Mouse (Mus musculus) layer of hippocampus, postnatal 36 days (tissue): Measurements from ENCODE around the gene Kbtbd12. TPM values are rescaled to one million over a fixed set of nuclear protein-coding genes. Genes with fewer than 3 reads are reported as not detected.
A peak's percentile ranks its signal among the peaks of the same experiment; 100 is the strongest.

Experiments used
- DNase-seq, 2 experiments: peaks; one replicate each; pipeline ENCODE4 v3.0.0; 2022
- total RNA-seq, 2 experiments: library from RNA; stranded (reverse); gene quantifications; 2 replicates each; pipeline ENCODE4 v1.2.3; 2021

Gene Kbtbd12
- total RNA-seq: under 1 TPM; 0.30 to 0.33 TPM

- DNase-seq: no peak
Measured at GRCm38 (mm10) chr6:88637611-88638301, at the start of gene Kbtbd12. Kbtbd12 (minus strand) TSS chr6:88637950.

GRCm38 (mm10) chr6:88683380-88684053 lies 45.8 kb upstream of the Kbtbd12 start:
- DNase-seq: no peak

- no peak for DNase-seq
Measured at GRCm38 (mm10) chr6:88681026-88681425, 43.3 kb upstream of the Kbtbd12 start.

- DNase-seq: no peak
Measured at GRCm38 (mm10) chr6:88677738-88678137, 40.0 kb upstream of the Kbtbd12 start.

- DNase-seq: no peak
Measured at GRCm38 (mm10) chr6:88676753-88677736, 39.3 kb upstream of the Kbtbd12 start.

- DNase-seq: no peak
Measured at GRCm38 (mm10) chr6:88675815-88676214, 38.1 kb upstream of the Kbtbd12 start.

GRCm38 (mm10) chr6:88662284-88662683 lies 24.5 kb upstream of the Kbtbd12 start:
- DNase-seq: no peak

GRCm38 (mm10) chr6:88661696-88662095 lies 23.9 kb upstream of the Kbtbd12 start:
- no peak for DNase-seq

GRCm38 (mm10) chr6:88647564-88648295 lies 10.0 kb upstream of the Kbtbd12 start:
- peak in 1 of 2 experiments; percentile 14 for DNase-seq

- no peak for DNase-seq
Measured at GRCm38 (mm10) chr6:88644786-88645185, 7.0 kb upstream of the Kbtbd12 start.

GRCm38 (mm10) chr6:88641346-88641920 lies 3.7 kb upstream of the Kbtbd12 start:
- no peak for DNase-seq

GRCm38 (mm10) chr6:88640331-88640730 lies 2.6 kb upstream of the Kbtbd12 start:
- no peak for DNase-seq

GRCm38 (mm10) chr6:88639921-88640320 lies 2.2 kb upstream of the Kbtbd12 start:
- DNase-seq: peak; percentile 40 to 49

- no peak for DNase-seq
Measured at GRCm38 (mm10) chr6:88639372-88639920, 1.7 kb upstream of the Kbtbd12 start.

GRCm38 (mm10) chr6:88638917-88639316 lies 1.2 kb upstream of the Kbtbd12 start:
- no peak for DNase-seq

GRCm38 (mm10) chr6:88635881-88636754 lies 1.6 kb downstream of the Kbtbd12 start:
- DNase-seq: no peak

- DNase-seq: no peak
Measured at GRCm38 (mm10) chr6:88631293-88631692, 6.5 kb downstream of the Kbtbd12 start.

- DNase-seq: no peak
Measured at GRCm38 (mm10) chr6:88630560-88630959, 7.2 kb downstream of the Kbtbd12 start.

- DNase-seq: no peak
Measured at GRCm38 (mm10) chr6:88629821-88630220, 7.9 kb downstream of the Kbtbd12 start.

GRCm38 (mm10) chr6:88627317-88627811 lies 10.4 kb downstream of the Kbtbd12 start:
- peak; percentile 58 to 64 for DNase-seq
